Mouse (Mus musculus): Measurements from ENCODE around the gene Galnt4. TPM values are rescaled to one million over a fixed set of nuclear protein-coding genes. Genes with fewer than 3 reads are reported as not detected.

The Galnt4 gene
- polyA plus RNA-seq, 1 experiment from 2014 or later: 14.9 TPM

Other genes starting within 250 kb of the Galnt4 start
- gene Atp2b1, start 193.8 kb upstream of the Galnt4 start, polyA plus RNA-seq (2015; fragmentation: Nextera tagmentation; extraction: Ambion mirVana): 181 and 199 TPM in 2 replicates
- 19.1 and 19.5 TPM in 2 replicates for gene Poc1b, start 1.1 kb upstream of the Galnt4 start, polyA plus RNA-seq (2015; fragmentation: Nextera tagmentation; extraction: Ambion mirVana)
- gene Phxr2, start 18.2 kb downstream of the Galnt4 start, polyA plus RNA-seq (2015; fragmentation: Nextera tagmentation; extraction: Ambion mirVana): not detected in 2 replicates
- 72.1 and 73.6 TPM in 2 replicates for gene Dusp6, start 155.1 kb downstream of the Galnt4 start, polyA plus RNA-seq (2015; fragmentation: Nextera tagmentation; extraction: Ambion mirVana)